Mouse (Mus musculus) stomach, embryonic 16.5 days (tissue): ENCODE data around the gene 1500009L16Rik. TPM values are rescaled to one million over a fixed set of nuclear protein-coding genes. Genes with fewer than 3 reads are reported as not detected.
A peak's percentile ranks its signal among the peaks of the same experiment; 100 is the strongest.

ENCODE experiments used
- ATAC-seq: fragments of 200-750 bp; cut with Nextera tagmentation; 2 replicates; pipeline ENCODE4 v1.8.0; 2017; ENCODE audit warnings: moderate number of reproducible peaks, moderate TSS enrichment; ENCODE audit not compliant: insufficient read depth, low FRiP score
- H3K27ac ChIP-seq: fragments of 300-500 bp; sonication (generic); 2 replicates; pipeline ENCODE4 v1.5.1; 2014; ENCODE audit warnings: low read length
- H3K27me3 ChIP-seq: fragments of 300-500 bp; sonication (generic); 2 replicates; pipeline ENCODE4 v1.6.1; 2014; ENCODE audit warnings: low read length, control low read depth, mixed read lengths; ENCODE audit not compliant: control insufficient read depth, insufficient read depth
- H3K36me3 ChIP-seq: fragments of 300-500 bp; sonication (generic); 2 replicates; pipeline ENCODE4 v1.6.1; 2014; ENCODE audit warnings: low read length; ENCODE audit not compliant: control insufficient read depth, insufficient read depth
- H3K4me1 ChIP-seq: fragments of 300-500 bp; sonication (generic); 2 replicates; pipeline ENCODE4 v1.6.1; 2014; ENCODE audit warnings: low read length, control low read depth, mixed read lengths; ENCODE audit not compliant: control insufficient read depth, insufficient read depth
- H3K4me2 ChIP-seq: fragments of 300-500 bp; sonication (generic); 2 replicates; pipeline ENCODE4 v1.6.1; 2014; ENCODE audit warnings: low read depth, low read length, mixed read lengths
- H3K4me3 ChIP-seq: fragments of 300-500 bp; sonication (generic); replicated peaks from 2 replicates; pipeline ENCODE4 v1.5.1; 2014; ENCODE audit warnings: mild to moderate bottlenecking, low read length
- H3K9ac ChIP-seq: fragments of 300-500 bp; sonication (generic); 2 replicates; pipeline ENCODE4 v1.6.1; 2014; ENCODE audit warnings: low read length
- H3K9me3 ChIP-seq: fragments of 300-500 bp; sonication (generic); replicated peaks from 2 replicates; pipeline ENCODE4 v1.6.1; 2016; ENCODE audit warnings: low read length, control low read depth; ENCODE audit not compliant: control insufficient read depth
- WGBS: fragments of 180-500 bp; shearing (Covaris S2); extraction: QIAGEN DNeasy Blood & Tissue Kit; methylation state at CpG from one replicate; pipeline ENCODE4 v1.1.7; 2014; 5-methylcytosine and 5-hydroxymethylcytosine counted together
- polyA plus RNA-seq: library from polyadenylated mRNA; unstranded; fragments of >200 nt; fragmentation: Nextera tagmentation; extraction: Ambion mirVana; gene quantifications from 2 replicates; pipeline ENCODE4 v1.2.1, GENCODE M21; 2015

Gene 1500009L16Rik
- polyA plus RNA-seq, 1 experiment from 2014 or later: 23.9 TPM

DNA sequence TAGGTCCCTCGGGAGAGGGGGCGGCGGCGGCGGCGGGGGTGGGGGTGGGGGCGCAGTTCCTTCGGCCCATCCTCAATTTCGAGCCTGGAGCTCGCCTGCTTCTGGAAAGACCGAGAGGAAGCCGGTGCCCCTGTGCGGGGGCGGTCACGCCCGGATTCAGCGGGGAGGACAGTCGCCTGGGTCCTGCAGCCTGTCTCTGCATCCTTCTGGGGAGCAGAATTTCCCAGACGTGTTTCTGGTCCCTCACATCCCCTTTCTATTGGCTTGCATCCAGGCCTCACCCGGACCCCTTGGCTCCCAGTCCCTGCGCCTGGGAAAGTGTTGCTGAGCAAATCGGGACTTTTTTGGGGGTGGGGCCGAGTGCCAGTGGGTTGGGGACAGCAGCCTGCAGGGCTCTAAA is 390 bp downstream of the 1500009L16Rik start:
- peak overlapping the region; percentile 76 for H3K9ac ChIP-seq
- H3K27me3 ChIP-seq: no peaks in the 10 kb centered on the region
- WGBS: 0% methylated on average over 21 of the region's 23 CpGs
- H3K27ac ChIP-seq: no peak overlapping the region
- H3K4me3 ChIP-seq: peak overlapping the region; percentile 67
- no peaks in the 10 kb centered on the region for H3K9me3 ChIP-seq
- ATAC-seq: peak; percentile 51
- H3K4me1 ChIP-seq: peaks cover 5% of the 10 kb centered on the region
- H3K4me2 ChIP-seq: peak overlapping the region; percentile 85
- H3K36me3 ChIP-seq: no peaks in the 10 kb centered on the region

DNA sequence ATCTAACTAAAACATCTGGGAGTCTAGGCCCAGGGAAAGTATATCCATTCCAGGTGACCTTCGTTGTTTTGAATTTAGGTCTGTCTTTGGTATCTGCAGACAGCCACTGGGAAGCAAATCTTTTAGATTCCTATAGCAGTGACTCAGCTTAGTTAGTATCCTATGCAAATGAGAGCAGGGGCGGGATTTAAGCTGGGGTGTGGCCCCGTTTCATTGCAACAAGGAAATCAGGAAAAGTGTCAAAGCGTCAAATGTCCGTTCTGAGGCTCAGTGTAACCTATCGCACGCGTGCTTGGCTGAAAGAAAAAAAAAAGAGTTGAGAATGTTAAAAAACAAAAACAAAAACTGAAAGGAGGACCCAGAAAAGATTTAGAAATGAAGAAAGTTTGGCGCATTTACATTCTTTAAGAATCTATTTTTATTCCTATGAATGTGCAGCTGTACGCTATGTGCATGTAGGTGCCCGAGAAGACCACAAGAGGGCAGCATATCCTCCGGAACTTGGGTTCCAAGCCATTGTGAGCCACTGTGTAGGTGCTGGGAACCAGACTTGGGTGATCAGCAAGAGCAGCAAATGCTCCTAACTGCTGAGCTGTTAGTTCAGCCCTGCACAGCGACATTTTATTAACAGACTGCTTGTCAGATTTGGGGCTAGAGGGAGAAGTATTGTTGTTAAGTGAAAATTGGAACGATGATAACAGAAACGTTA is 1.8 kb downstream of the 1500009L16Rik start:
- Histone ChIP-seq H3K9ac (no peak overlapping the region), H3K27ac (no peak overlapping the region; the same call in 1 of the 2 replicates), H3K9me3 (no peaks in the 10 kb centered on the region), H3K4me2 (no peak overlapping the region), H3K36me3 (no peaks in the 10 kb centered on the region), H3K27me3 (no peaks in the 10 kb centered on the region), H3K4me3 (no peak overlapping the region), H3K4me1 (peaks cover 5% of the 10 kb centered on the region)
- 82% methylated on average over 15 of the region's 15 CpGs for WGBS
- no peak for ATAC-seq

DNA sequence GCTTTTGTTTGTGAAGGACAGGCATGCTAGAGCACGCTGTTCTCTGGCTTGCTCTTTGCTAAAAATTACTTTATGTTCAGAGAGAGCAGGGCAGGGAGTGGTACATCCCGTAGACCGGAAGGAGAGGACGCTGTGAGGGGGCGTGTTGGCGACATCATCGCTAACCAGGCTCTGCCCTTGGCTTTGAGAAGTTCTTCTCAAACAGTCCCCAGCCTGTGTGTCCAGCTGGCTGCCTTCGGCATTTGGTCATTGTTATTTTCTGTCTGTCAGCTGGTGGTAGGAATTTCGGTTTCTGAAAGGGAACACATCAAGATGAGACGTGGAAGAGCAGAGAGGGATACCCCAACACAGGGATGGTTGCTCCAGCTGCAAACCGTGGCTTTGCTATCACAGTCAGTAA is 3.5 kb downstream of the 1500009L16Rik start:
- no peaks in the 10 kb centered on the region for H3K9me3 ChIP-seq
- WGBS: 48% methylated on average over 11 of the region's 11 CpGs
- H3K4me1 ChIP-seq: peaks cover 5% of the 10 kb centered on the region
- ATAC-seq: no peak
- H3K4me3 ChIP-seq: 0 out of 2 replicates have a peak overlapping the region, but pooled peaks have one; percentile 1
- no peaks in the 10 kb centered on the region for H3K27me3 ChIP-seq
- H3K36me3 ChIP-seq: no peaks in the 10 kb centered on the region
- peak overlapping the region; percentile 35 for H3K4me2 ChIP-seq
- no peak overlapping the region for H3K27ac ChIP-seq
- H3K9ac ChIP-seq: 0 out of 2 replicates have a peak overlapping the region, but pooled peaks have one; percentile 8

DNA sequence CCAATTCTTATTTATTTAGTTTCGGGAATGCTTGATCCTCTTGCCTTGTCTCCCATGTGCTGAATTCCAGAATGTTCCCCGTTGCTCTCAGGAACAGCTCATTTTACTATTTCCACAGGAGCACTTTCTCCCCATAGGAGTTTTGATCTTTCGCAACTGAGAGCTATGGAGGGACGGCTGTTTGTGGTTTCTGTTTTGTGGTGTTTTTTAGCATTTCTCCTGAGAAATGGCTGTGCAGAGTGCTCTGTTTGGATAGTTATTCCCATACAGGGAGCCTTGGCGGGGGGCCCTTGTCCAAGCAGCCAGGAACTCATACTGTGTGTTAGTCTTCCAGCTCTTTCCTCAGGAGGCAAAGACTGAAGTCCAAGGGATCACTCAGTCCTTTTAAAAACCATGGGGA is 5.2 kb downstream of the 1500009L16Rik start:
- Histone ChIP-seq H3K9me3 (no peaks in the 10 kb centered on the region), H3K4me1 (no peaks in the 10 kb centered on the region), H3K4me2 (no peak overlapping the region), H3K27me3 (no peaks in the 10 kb centered on the region), H3K36me3 (no peaks in the 10 kb centered on the region), H3K27ac (no peak overlapping the region), H3K9ac (no peak overlapping the region), H3K4me3 (no peak overlapping the region)
- WGBS: 81% methylated on average over 5 of the region's 5 CpGs
- no peak for ATAC-seq

GRCm38 (mm10) chr10:83728529-83728928 is 5.9 kb downstream of the 1500009L16Rik start:
- Histone ChIP-seq H3K4me1 (no peaks in the 10 kb centered on the region; the same call in 1 of the 2 replicates), H3K9ac (no peak overlapping the region)
- no peak for ATAC-seq

DNA sequence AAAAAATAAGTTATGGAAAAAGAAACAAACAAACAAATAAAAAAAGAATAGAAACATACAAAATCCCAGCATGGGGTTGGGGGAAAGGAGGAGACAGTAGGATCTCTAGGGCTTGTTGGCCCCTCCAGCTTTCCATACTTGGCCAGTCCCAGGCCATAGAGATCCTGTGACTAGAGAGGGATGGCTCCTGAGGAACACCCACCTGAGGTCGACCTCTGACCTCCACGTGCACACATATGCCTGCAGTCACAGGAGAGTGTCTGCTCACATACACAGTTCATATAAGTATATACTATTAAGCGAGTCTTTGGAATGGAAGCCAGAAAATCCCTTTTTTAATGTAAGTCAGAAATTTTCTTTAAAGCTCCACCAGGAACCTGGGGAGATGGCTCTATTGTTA is 6.4 kb downstream of the 1500009L16Rik start:
- no peak overlapping the region for H3K9ac ChIP-seq
- WGBS: 78% methylated on average over 3 of the region's 3 CpGs
- H3K9me3 ChIP-seq: no peaks in the 10 kb centered on the region
- no peak overlapping the region for H3K27ac ChIP-seq
- no peaks in the 10 kb centered on the region for H3K27me3 ChIP-seq
- no peak overlapping the region for H3K4me2 ChIP-seq
- no peaks in the 10 kb centered on the region; the same call in 1 of the 2 replicates for H3K4me1 ChIP-seq
- no peaks in the 10 kb centered on the region for H3K36me3 ChIP-seq
- H3K4me3 ChIP-seq: no peak overlapping the region
- no peak for ATAC-seq

More at GRCm38 (mm10) chr10:83728529-83728928, 5.9 kb downstream of the 1500009L16Rik start:
- Histone ChIP-seq H3K27me3 (no peaks in the 10 kb centered on the region), H3K27ac (no peak overlapping the region), H3K4me3 (no peak overlapping the region), H3K4me2 (no peak overlapping the region), H3K36me3 (no peaks in the 10 kb centered on the region), H3K9me3 (no peaks in the 10 kb centered on the region)
- WGBS: 77% methylated on average over 6 of the region's 6 CpGs

- H3K9me3 ChIP-seq: no peaks in the 10 kb centered on the region
These were observed 6.8 kb downstream of the 1500009L16Rik start for GRCm38 (mm10) chr10:83729492-83729891.

GRCm38 (mm10) chr10:83733725-83734124 is 11.1 kb downstream of the 1500009L16Rik start:
- WGBS: 89% methylated on average over 4 of the region's 4 CpGs
- H3K4me1 ChIP-seq: no peaks in the 10 kb centered on the region; the same call in 1 of the 2 replicates
- H3K36me3 ChIP-seq: no peaks in the 10 kb centered on the region
- no peak overlapping the region for H3K27ac ChIP-seq
- H3K27me3 ChIP-seq: no peaks in the 10 kb centered on the region
- no peak overlapping the region for H3K4me2 ChIP-seq
- no peak overlapping the region for H3K9ac ChIP-seq
- no peak overlapping the region for H3K4me3 ChIP-seq
- no peaks in the 10 kb centered on the region for H3K9me3 ChIP-seq
- ATAC-seq: no peak

More at GRCm38 (mm10) chr10:83729492-83729891, 6.8 kb downstream of the 1500009L16Rik start:
- no peak overlapping the region for H3K4me2 ChIP-seq
- no peaks in the 10 kb centered on the region for H3K27me3 ChIP-seq
- WGBS: 25% methylated on average over 7 of the region's 7 CpGs
- H3K4me3 ChIP-seq: no peak overlapping the region
- H3K4me1 ChIP-seq: no peaks in the 10 kb centered on the region; the same call in 1 of the 2 replicates
- no peak; the same call in 1 of the 2 replicates for ATAC-seq
- H3K27ac ChIP-seq: no peak overlapping the region
- no peak overlapping the region for H3K9ac ChIP-seq
- H3K36me3 ChIP-seq: no peaks in the 10 kb centered on the region

- H3K27me3 ChIP-seq: no peaks in the 10 kb centered on the region
- no peaks in the 10 kb centered on the region for H3K4me1 ChIP-seq
- WGBS: 83% methylated on average over 15 of the region's 15 CpGs
- H3K4me2 ChIP-seq: no peak overlapping the region
- H3K9ac ChIP-seq: no peak overlapping the region
- H3K36me3 ChIP-seq: no peaks in the 10 kb centered on the region
- H3K4me3 ChIP-seq: no peak overlapping the region
- H3K9me3 ChIP-seq: peaks cover 4% of the 10 kb centered on the region; the same call in 1 of the 2 replicates
- no peak for ATAC-seq
- H3K27ac ChIP-seq: no peak overlapping the region
These were observed 16.5 kb downstream of the 1500009L16Rik start for GRCm38 (mm10) chr10:83738996-83739655.
